Mouse (Mus musculus): ENCODE results near the gene Slc39a10.

DNA sequence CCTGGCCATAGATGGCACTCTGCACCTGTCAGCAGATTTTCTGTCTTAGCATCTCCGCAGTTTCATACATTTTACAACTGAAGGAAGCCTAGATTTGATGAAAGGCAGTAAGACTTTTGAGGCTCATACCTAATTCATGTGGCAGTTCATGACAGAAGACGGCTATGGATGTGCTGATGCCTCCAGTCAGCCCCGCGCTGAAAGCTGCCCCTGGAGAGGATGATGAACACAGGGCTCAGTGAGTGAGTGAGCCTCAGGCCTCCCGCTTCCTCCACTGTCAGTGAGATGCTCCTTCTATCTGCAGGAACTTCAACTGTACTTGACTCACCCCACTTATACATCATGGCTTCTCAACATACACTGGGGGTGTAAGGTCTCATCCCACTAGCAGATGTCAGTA lies 74.7 kb downstream of the Slc39a10 start:
- TF ChIP-seq GATA1 (IDR thresholded peaks at IDR 0.05; ENCODE audit: borderline replicate concordance, low read length) (no peak), FLI1 (IDR thresholded peaks at IDR 0.05; ENCODE audit: low read length) (no peak)
